Mouse (Mus musculus): ENCODE measurements around the gene Nudcd2.
A peak's percentile ranks its signal among the peaks of the same experiment; 100 is the strongest.
"Not testable (repeated sequence)": the region's sequence is repeated elsewhere in the genome, so short reads cannot be mapped to it uniquely, and the experiment has no call there.

Nudcd2 gene

GRCm38 (mm10) chr11:40733339-40734174, at the start of gene Nudcd2, which contains the start of gene Hmmr:
Gene Nudcd2 (plus strand): TSS chr11:40733667.
Gene Hmmr (minus strand): TSS chr11:40733422.
- peak; percentile 97 for DNase-seq (ENCODE audit: low read depth, low spot score)

GRCm38 (mm10) chr11:40690444-40691127, 42.9 kb upstream of the Nudcd2 start:
- peak; percentile 55 for DNase-seq (ENCODE audit: low read depth, low spot score)

GRCm38 (mm10) chr11:40692101-40692509, 41.4 kb upstream of the Nudcd2 start:
- no peak for DNase-seq (ENCODE audit: low read depth, low spot score)

- DNase-seq (ENCODE audit: low read depth, low spot score), result peak; percentile 96
Measured at GRCm38 (mm10) chr11:40692511-40693365, 40.7 kb upstream of the Nudcd2 start.

- DNase-seq (ENCODE audit: low read depth, low spot score), result peak; percentile 80
Measured at GRCm38 (mm10) chr11:40693366-40693951, 40.0 kb upstream of the Nudcd2 start.

- DNase-seq (ENCODE audit: low read depth, low spot score), result peak; percentile 91
Measured at GRCm38 (mm10) chr11:40694311-40695087, 39.0 kb upstream of the Nudcd2 start.

- DNase-seq (ENCODE audit: low read depth, low spot score), result no peak
Measured at GRCm38 (mm10) chr11:40695103-40695502, 38.4 kb upstream of the Nudcd2 start, which contains the start of gene Mat2b. Gene Mat2b (minus strand): TSS chr11:40695203.

GRCm38 (mm10) chr11:40709899-40710298, 23.6 kb upstream of the Nudcd2 start:
- DNase-seq (ENCODE audit: low read depth, low spot score), result not testable (repeated sequence)

GRCm38 (mm10) chr11:40713858-40714257, 19.6 kb upstream of the Nudcd2 start:
- DNase-seq (ENCODE audit: low read depth, low spot score), result no peak

GRCm38 (mm10) chr11:40715524-40715923, 17.9 kb upstream of the Nudcd2 start:
- peak; percentile 30 for DNase-seq (ENCODE audit: low read depth, low spot score)

GRCm38 (mm10) chr11:40718324-40718723, 15.1 kb upstream of the Nudcd2 start:
- DNase-seq (ENCODE audit: low read depth, low spot score), result no peak

- DNase-seq (ENCODE audit: low read depth, low spot score), result no peak
Measured at GRCm38 (mm10) chr11:40732997-40733338, 499 bp upstream of the Nudcd2 start.

GRCm38 (mm10) chr11:40734251-40734752, 835 bp downstream of the Nudcd2 start:
- peak; percentile 19 for DNase-seq (ENCODE audit: low read depth, low spot score)

- no peak for DNase-seq (ENCODE audit: low read depth, low spot score)
Measured at GRCm38 (mm10) chr11:40737369-40737768, 3.9 kb downstream of the Nudcd2 start.

GRCm38 (mm10) chr11:40741605-40742262, 8.3 kb downstream of the Nudcd2 start:
- DNase-seq (ENCODE audit: low read depth, low spot score), result no peak

- DNase-seq (ENCODE audit: low read depth, low spot score), result no peak
Measured at GRCm38 (mm10) chr11:40744348-40744747, 10.9 kb downstream of the Nudcd2 start.

- no peak for DNase-seq (ENCODE audit: low read depth, low spot score)
Measured at GRCm38 (mm10) chr11:40746361-40746760, 12.9 kb downstream of the Nudcd2 start.

GRCm38 (mm10) chr11:40747716-40748115, 14.2 kb downstream of the Nudcd2 start:
- no peak for DNase-seq (ENCODE audit: low read depth, low spot score)

- DNase-seq (ENCODE audit: low read depth, low spot score), result no peak
Measured at GRCm38 (mm10) chr11:40753836-40754235, 20.4 kb downstream of the Nudcd2 start.

- no peak for DNase-seq (ENCODE audit: low read depth, low spot score)
Measured at GRCm38 (mm10) chr11:40754664-40755107, 21.2 kb downstream of the Nudcd2 start.
